Mouse (Mus musculus): ENCODE data around the gene Slc35e2. TPM values are rescaled to one million over a fixed set of nuclear protein-coding genes. Genes with fewer than 3 reads are reported as not detected.
"Not testable (repeated sequence)": the region's sequence is repeated elsewhere in the genome, so short reads cannot be mapped to it uniquely, and the experiment has no call there.

Gene Slc35e2
- total and polyA plus RNA-seq, 3 experiments = 2.3 to 34.4 (median 23.3) TPM

DNA sequence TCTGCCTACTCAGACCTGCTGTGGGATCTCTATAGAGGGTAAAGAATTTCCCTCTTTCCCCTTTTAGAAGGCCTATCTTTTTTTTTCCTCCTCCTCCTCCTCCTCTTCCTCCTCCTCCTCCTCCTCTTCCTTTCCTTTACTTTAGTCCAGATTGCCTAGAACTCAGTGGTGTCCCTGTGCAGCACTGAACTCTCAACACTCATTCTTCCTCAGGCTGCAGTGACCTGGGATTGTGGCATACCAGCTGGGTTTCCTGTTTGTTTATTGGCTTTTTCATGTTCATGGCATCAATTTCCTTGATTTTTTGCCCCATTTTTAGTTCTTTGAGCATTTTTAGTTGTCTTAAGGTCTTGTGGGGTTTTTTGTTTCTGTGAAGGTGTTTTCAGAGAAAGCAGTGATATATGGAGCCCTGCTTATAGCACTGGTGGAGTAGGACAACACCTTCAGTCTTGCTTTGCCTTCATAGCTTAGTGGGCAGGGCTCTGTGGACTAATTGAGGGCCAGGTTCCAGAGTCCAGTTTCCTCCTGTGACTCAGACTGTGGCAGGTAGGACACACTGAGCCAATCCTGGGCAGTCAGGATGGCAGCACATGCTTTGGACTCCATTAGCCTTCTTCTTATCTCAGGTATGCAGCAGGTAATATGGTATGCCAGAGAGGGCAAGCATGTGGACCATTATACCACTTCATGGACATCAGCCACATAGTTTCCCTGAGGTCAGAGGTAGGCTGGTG lies 34.7 kb downstream of the Slc35e2 start:
- ATAC-seq (ENCODE audit: extremely low read depth, insufficient number of reproducible peaks, low FRiP score, poor library complexity, severe bottlenecking) = no peak
- DNase-seq (ENCODE audit: low spot score) = no peak
- TF ChIP-seq GATA2 (IDR thresholded peaks at IDR 0.05; ENCODE audit: borderline replicate concordance, low read depth, low read length) = no peak
- TF ChIP-seq CTCF (IDR thresholded peaks at IDR 0.05; ENCODE audit: low read depth, low read length) = no peak
- no peak for TF ChIP-seq POLR2AphosphoS5 (IDR thresholded peaks at IDR 0.05; ENCODE audit: insufficient replicate concordance, low read depth, low read length)
- TF ChIP-seq TAL1 (conservative IDR thresholded peaks at IDR 0.05; ENCODE audit: low read depth, low read length) = no peak
- TF ChIP-seq GATA1 (IDR thresholded peaks at IDR 0.05; ENCODE audit: borderline replicate concordance, low read length) = no peak
- peaks cover 94% of the 10 kb centered on the region for H3K36me3 ChIP-seq (replicated peaks)
- H3K9me3 ChIP-seq (replicated peaks) = no peaks in the 10 kb centered on the region
- H3K4me1 ChIP-seq (ENCODE audit: insufficient read depth, low read depth, low read length) = peaks cover 6% of the 10 kb centered on the region; the same call in 1 of the 2 replicates
- H3K4me3 ChIP-seq (ENCODE audit: low read depth, low read length) = no peak overlapping the region
- H3K27me3 ChIP-seq (ENCODE audit: insufficient read depth, low read length) = no peaks in the 10 kb centered on the region

DNA sequence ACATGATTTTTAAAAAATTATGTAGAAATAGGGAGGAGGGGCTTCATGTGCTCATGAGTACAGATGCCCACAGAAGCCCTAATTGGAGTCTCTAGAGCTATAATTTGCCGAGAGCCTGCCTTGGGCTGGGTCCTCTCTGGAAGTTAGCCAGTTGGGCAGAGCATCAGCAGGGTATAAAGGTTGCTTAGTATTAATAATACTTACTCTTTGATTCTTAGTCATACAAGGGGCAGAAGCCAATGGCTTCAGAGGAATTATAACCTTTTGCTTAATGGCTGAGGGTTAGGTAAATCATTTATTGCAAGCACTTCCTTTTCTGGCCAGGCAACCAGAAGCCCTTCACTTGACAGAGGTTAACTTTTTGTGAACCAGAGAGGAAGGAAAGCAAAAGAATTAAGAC lies 42.3 kb downstream of the Slc35e2 start:
- TF ChIP-seq GATA2 (IDR thresholded peaks at IDR 0.05; ENCODE audit: borderline replicate concordance, low read depth, low read length) (no peak), TAL1 (conservative IDR thresholded peaks at IDR 0.05; ENCODE audit: low read depth, low read length) (no peak), CTCF (IDR thresholded peaks at IDR 0.05; ENCODE audit: low read depth, low read length) (no peak), GATA1 (IDR thresholded peaks at IDR 0.05; ENCODE audit: borderline replicate concordance, low read length) (no peak)
- Histone ChIP-seq H3K36me3 (replicated peaks) (peaks cover 88% of the 10 kb centered on the region), H3K9me3 (replicated peaks) (no peaks in the 10 kb centered on the region), H3K4me1 (ENCODE audit: insufficient read depth, low read depth, low read length) (no peaks in the 10 kb centered on the region), H3K27me3 (ENCODE audit: insufficient read depth, low read length) (no peaks in the 10 kb centered on the region), H3K4me3 (ENCODE audit: low read depth, low read length) (no peak overlapping the region)
- DNase-seq (ENCODE audit: low spot score) (no peak), ATAC-seq (ENCODE audit: extremely low read depth, insufficient number of reproducible peaks, low FRiP score, poor library complexity, severe bottlenecking) (no peak)

DNA sequence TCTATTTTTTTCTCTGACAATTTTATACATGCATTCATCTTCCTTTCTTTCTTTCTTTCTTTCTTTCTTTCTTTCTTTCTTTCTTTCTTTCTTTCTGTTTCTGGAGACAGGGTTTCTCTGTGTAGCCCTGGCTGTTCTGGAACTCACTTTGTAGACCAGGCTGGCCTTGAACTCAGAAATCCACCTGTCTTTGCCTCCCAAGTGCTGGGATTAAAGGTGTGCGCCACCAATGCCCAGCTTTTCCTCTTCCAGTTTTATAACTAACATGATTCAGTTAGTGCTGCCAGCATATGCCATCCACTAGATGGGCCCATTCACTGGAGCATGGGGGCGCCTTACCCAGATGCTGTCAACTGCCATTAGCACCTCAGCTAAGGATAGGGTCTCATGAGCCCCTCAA lies 44.1 kb downstream of the Slc35e2 start, which contains the start of gene Gm10563:
Gm10563 (minus strand) TSS at position 101 of the 400 bp plus-strand sequence.
- not testable (repeated sequence) for H3K9me3 ChIP-seq (replicated peaks); DNase-seq (ENCODE audit: low spot score); ATAC-seq (ENCODE audit: extremely low read depth, insufficient number of reproducible peaks, low FRiP score, poor library complexity, severe bottlenecking); H3K4me1 ChIP-seq (ENCODE audit: insufficient read depth, low read depth, low read length); H3K4me3 ChIP-seq (ENCODE audit: low read depth, low read length); H3K27me3 ChIP-seq (ENCODE audit: insufficient read depth, low read length)
- H3K36me3 ChIP-seq (replicated peaks) = peaks cover 90% of the 10 kb centered on the region

DNA sequence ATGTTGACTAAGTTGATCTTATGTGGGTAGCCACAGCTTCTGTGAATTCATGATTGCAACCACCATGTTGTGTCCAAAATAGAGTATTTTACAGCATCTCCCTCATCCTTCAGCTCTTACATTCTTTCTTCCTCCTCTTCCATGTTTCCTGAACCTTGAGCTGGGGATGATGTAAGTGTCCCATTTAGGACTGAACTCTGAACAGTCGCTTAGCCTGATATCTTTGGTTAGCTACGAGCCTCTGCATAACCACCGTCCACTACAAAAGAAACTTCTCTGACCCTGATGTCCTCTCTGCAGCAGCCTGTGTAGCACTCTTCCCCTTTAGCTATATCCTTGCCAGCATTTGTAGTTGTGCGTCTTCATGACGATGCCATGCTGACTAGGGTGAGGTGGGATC lies 44.5 kb downstream of the Slc35e2 start:
- no peak for DNase-seq (ENCODE audit: low spot score)
- no peak for ATAC-seq (ENCODE audit: extremely low read depth, insufficient number of reproducible peaks, low FRiP score, poor library complexity, severe bottlenecking)
- Histone ChIP-seq H3K4me3 (ENCODE audit: low read depth, low read length) (no peak overlapping the region), H3K27me3 (ENCODE audit: insufficient read depth, low read length) (no peaks in the 10 kb centered on the region), H3K4me1 (ENCODE audit: insufficient read depth, low read depth, low read length) (no peaks in the 10 kb centered on the region), H3K36me3 (replicated peaks) (peaks cover 90% of the 10 kb centered on the region), H3K9me3 (replicated peaks) (no peaks in the 10 kb centered on the region)
- no peak for TF ChIP-seq TAL1 (conservative IDR thresholded peaks at IDR 0.05; ENCODE audit: low read depth, low read length)
- no peak for TF ChIP-seq GATA2 (IDR thresholded peaks at IDR 0.05; ENCODE audit: borderline replicate concordance, low read depth, low read length)
- TF ChIP-seq CTCF (IDR thresholded peaks at IDR 0.05; ENCODE audit: low read depth, low read length) = no peak
- TF ChIP-seq POLR2AphosphoS5 (IDR thresholded peaks at IDR 0.05; ENCODE audit: insufficient replicate concordance, low read depth, low read length) = no peak
- no peak for TF ChIP-seq GATA1 (IDR thresholded peaks at IDR 0.05; ENCODE audit: borderline replicate concordance, low read length)

DNA sequence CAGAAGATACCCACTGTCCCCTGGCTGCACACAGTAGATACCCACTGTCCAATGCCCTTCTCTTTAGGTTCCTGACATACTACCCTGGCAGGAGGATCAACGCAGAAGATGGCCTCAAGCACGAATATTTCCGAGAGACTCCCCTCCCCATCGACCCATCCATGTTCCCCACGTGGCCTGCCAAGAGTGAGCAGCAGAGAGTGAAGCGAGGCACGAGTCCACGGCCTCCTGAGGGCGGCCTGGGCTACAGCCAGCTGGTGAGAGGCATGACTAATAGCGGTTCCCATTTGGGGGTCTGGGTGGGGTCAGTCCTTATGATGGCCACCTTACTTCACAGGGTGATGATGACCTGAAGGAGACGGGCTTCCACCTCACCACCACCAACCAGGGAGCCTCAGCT lies 48.1 kb downstream of the Slc35e2 start:
- TF ChIP-seq GATA1 (IDR thresholded peaks at IDR 0.05; ENCODE audit: borderline replicate concordance, low read length) = no peak
- no peak for TF ChIP-seq CTCF (IDR thresholded peaks at IDR 0.05; ENCODE audit: low read depth, low read length)
- TF ChIP-seq POLR2AphosphoS5 (IDR thresholded peaks at IDR 0.05; ENCODE audit: insufficient replicate concordance, low read depth, low read length) = no peak
- TF ChIP-seq GATA2 (IDR thresholded peaks at IDR 0.05; ENCODE audit: borderline replicate concordance, low read depth, low read length) = no peak
- TF ChIP-seq TAL1 (conservative IDR thresholded peaks at IDR 0.05; ENCODE audit: low read depth, low read length) = no peak
- DNase-seq (ENCODE audit: low spot score) (no peak), ATAC-seq (ENCODE audit: extremely low read depth, insufficient number of reproducible peaks, low FRiP score, poor library complexity, severe bottlenecking) (no peak)
- H3K9me3 ChIP-seq (replicated peaks) = peaks cover 13% of the 10 kb centered on the region
- H3K4me1 ChIP-seq (ENCODE audit: insufficient read depth, low read depth, low read length) = peaks cover 2% of the 10 kb centered on the region; the same call in 1 of the 2 replicates
- H3K4me3 ChIP-seq (ENCODE audit: low read depth, low read length) = no peak overlapping the region
- peaks cover 8% of the 10 kb centered on the region; the same call in 1 of the 2 replicates for H3K27me3 ChIP-seq (ENCODE audit: insufficient read depth, low read length)
- H3K36me3 ChIP-seq (replicated peaks) = peaks cover 84% of the 10 kb centered on the region

DNA sequence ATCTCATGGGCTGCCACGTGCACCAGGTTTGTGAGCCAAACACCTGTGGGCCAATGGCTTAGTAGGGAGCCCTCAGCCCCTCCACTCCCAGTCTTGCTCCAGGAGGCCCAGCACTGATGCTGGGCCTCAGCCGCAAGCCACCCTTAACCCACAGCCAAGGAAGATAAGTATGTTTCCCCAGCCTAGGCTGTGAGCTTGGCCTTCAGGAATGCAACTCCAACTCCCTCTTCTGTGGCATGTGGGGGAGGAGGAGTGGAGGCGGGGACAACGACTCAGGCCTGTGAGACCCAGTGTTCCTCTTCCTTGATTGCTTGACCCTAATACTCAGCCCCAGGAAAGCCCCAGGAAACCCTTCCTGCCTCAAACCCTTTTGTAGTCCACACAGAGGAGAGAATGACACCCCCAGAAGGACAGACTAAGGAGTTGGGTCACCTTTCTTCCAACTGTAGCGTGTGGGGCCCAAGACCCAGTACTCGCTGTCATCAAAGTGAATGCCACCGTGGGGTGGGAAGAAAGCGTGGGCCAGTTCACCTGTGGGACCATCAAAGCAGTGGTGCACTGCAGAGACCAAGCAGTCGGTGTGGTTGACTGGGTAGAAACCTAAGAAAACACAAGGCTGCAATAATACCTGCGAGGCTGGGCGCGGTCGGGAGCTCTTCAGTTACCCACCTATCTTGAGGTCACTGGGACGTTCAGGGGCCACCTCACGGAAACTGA lies 50.5 kb downstream of the Slc35e2 start:
- peaks cover 89% of the 10 kb centered on the region for H3K36me3 ChIP-seq (replicated peaks)

More for the DNA sequence above, 50.5 kb downstream of the Slc35e2 start:
- Histone ChIP-seq H3K4me1 (ENCODE audit: insufficient read depth, low read depth, low read length) (peaks cover 9% of the 10 kb centered on the region), H3K4me3 (ENCODE audit: low read depth, low read length) (no peak overlapping the region), H3K27me3 (ENCODE audit: insufficient read depth, low read length) (peaks cover 8% of the 10 kb centered on the region; the same call in 1 of the 2 replicates), H3K9me3 (replicated peaks) (peaks cover 19% of the 10 kb centered on the region)
- DNase-seq (ENCODE audit: low spot score) (no peak), ATAC-seq (ENCODE audit: extremely low read depth, insufficient number of reproducible peaks, low FRiP score, poor library complexity, severe bottlenecking) (no peak)
- TF ChIP-seq GATA1 (IDR thresholded peaks at IDR 0.05; ENCODE audit: borderline replicate concordance, low read length) (no peak), TAL1 (conservative IDR thresholded peaks at IDR 0.05; ENCODE audit: low read depth, low read length) (no peak), GATA2 (IDR thresholded peaks at IDR 0.05; ENCODE audit: borderline replicate concordance, low read depth, low read length) (no peak), POLR2AphosphoS5 (IDR thresholded peaks at IDR 0.05; ENCODE audit: insufficient replicate concordance, low read depth, low read length) (no peak), CTCF (IDR thresholded peaks at IDR 0.05; ENCODE audit: low read depth, low read length) (no peak)

All from G1E (cell line).